Mouse (Mus musculus) embryonic facial prominence, embryonic 11.5 days (tissue): ENCODE measurements around the gene Zfp697. TPM values are rescaled to one million over a fixed set of nuclear protein-coding genes. Genes with fewer than 3 reads are reported as not detected.
"Not testable (repeated sequence)": the region's sequence is repeated elsewhere in the genome, so short reads cannot be mapped to it uniquely, and the experiment has no call there.

ENCODE experiments used
- ATAC-seq: fragments of 200-750 bp; cut with Nextera tagmentation; replicated peaks from 2 replicates; pipeline ENCODE4 v1.8.0; 2017; ENCODE audit warnings: low read depth; ENCODE audit not compliant: insufficient number of reproducible peaks, low FRiP score, low TSS enrichment
- DNase-seq: peaks from one replicate; pipeline ENCODE4 v3.0.0-alpha.2; 2015; ENCODE audit warnings: low spot score
- H3K27ac ChIP-seq: fragments of 300-500 bp; sonication (generic); replicated peaks from 2 replicates; pipeline ENCODE4 v1.5.1; 2014; ENCODE audit warnings: mild to moderate bottlenecking, low read depth, low read length, control low read depth
- H3K27me3 ChIP-seq: fragments of 300-500 bp; sonication (generic); 2 replicates; pipeline ENCODE4 v1.6.1; 2014; ENCODE audit warnings: mild to moderate bottlenecking, low read length, moderate library complexity, mixed read lengths; ENCODE audit not compliant: control insufficient read depth, insufficient read depth
- H3K36me3 ChIP-seq: fragments of 300-500 bp; sonication (generic); replicated peaks from 2 replicates; pipeline ENCODE4 v1.6.1; 2014; ENCODE audit warnings: low read depth, mild to moderate bottlenecking, low read length, moderate library complexity, mixed read lengths; ENCODE audit not compliant: control insufficient read depth, insufficient read depth
- H3K4me1 ChIP-seq: fragments of 300-500 bp; sonication (generic); 2 replicates; pipeline ENCODE4 v1.6.1; 2014; ENCODE audit warnings: low read length, mixed read lengths; ENCODE audit not compliant: control insufficient read depth, insufficient read depth
- H3K4me2 ChIP-seq: fragments of 300-500 bp; sonication (generic); 2 replicates; pipeline ENCODE4 v1.6.1; 2014; ENCODE audit warnings: low read depth, mild to moderate bottlenecking, control low read depth, low read length, moderate library complexity
- H3K4me3 ChIP-seq: fragments of 300-500 bp; sonication (generic); 2 replicates; pipeline ENCODE4 v1.5.1; 2014; ENCODE audit warnings: low read depth, low read length, control low read depth
- H3K9ac ChIP-seq: fragments of 300-500 bp; sonication (generic); replicated peaks from 2 replicates; pipeline ENCODE4 v1.6.1; 2014; ENCODE audit warnings: mild to moderate bottlenecking, control low read depth, low read length
- H3K9me3 ChIP-seq: fragments of 300-500 bp; sonication (generic); replicated peaks from 2 replicates; pipeline ENCODE4 v1.6.1; 2016; ENCODE audit warnings: mild to moderate bottlenecking, low read length, inconsistent platforms, mixed read lengths; ENCODE audit not compliant: control insufficient read depth
- WGBS: fragments of 180-500 bp; shearing (Covaris S2); extraction: QIAGEN DNeasy Blood & Tissue Kit; methylation state at CpG from one replicate; pipeline ENCODE4 v1.1.7; 2014; 5-methylcytosine and 5-hydroxymethylcytosine counted together
- polyA plus RNA-seq: library from polyadenylated mRNA; unstranded; fragments of >200 nt; fragmentation: Nextera tagmentation; extraction: Ambion mirVana; gene quantifications from 2 replicates; pipeline ENCODE4 v1.2.1, GENCODE M21; 2014

Gene Zfp697
- polyA plus RNA-seq, 1 experiment from 2014 or later = 9.7 TPM

DNA sequence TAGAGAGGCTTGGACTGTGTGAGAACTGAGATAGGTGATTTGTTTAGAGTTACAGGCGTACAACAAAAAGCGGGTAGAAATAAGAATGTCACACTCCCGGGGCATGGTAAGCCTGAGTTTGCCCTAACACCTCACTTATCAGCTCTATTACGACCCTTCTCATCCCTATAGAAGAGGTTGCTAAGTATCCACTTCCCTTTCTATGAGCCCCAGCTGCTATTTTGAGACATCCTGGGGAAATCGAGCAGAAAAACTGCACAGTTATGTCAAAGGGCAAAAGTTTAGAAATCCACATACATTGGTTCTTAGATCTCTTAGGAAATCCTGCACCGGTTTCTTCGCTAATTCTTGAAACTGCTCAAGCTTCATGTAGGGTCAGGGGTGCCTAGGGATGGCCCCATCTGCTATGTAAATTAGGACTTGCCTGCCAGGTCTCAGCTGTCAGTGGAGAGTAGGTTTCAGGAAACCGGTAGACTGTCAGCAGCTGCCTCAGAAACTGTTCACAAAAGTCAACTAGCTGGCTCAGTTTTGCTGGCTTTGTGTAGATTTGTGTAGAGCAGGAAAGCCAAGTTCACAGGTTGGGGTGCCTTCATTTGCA, 46.8 kb downstream of the Zfp697 start:
- Histone ChIP-seq H3K4me1 (no peaks in the 10 kb centered on the region), H3K9me3 (no peaks in the 10 kb centered on the region), H3K4me3 (no peak overlapping the region), H3K9ac (no peak overlapping the region), H3K4me2 (no peak overlapping the region; the same call in 1 of the 2 replicates), H3K36me3 (no peaks in the 10 kb centered on the region), H3K27me3 (peaks cover 20% of the 10 kb centered on the region), H3K27ac (no peak overlapping the region)
- ATAC-seq (no peak), DNase-seq (no peak)
- 13% methylated on average over 8 of the region's 8 CpGs for WGBS

DNA sequence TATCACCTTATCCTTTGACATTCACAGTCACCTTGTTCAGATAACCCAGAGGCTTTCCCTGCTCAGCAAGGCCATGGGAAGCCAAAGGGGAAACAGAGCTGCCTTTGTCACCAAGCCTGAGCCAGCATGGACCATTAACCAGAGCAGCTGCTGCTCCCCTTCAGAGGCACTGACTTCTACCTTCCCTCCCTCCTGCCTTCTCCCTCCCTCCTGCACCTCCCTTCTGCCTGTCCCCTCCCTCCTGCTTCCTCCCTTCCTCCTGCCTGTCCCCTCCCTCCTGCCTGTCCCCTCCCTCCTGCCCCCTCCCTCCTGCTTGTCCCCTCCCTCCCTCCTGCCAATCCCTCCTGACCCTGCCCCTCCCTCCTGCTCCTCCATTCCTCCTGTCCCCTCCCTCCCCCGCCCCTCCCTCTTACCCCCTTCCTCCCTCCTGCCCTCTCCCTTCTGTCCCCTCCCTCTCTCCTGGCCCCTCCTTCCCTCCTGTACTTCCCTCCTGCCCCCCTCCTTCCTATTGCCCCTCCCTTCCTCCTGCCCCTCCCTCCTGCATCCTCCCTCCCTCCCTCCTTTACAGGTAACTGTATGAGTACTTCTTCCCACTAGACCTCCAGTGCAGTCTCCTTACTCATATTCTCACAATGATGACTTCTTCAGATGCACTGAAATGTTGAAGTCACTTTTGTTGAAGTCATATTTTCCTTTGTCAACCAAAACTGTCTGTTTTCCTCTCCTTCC, 52.0 kb downstream of the Zfp697 start:
- H3K27ac ChIP-seq = no peak overlapping the region
- DNase-seq (no peak), ATAC-seq (no peak)
- no peaks in the 10 kb centered on the region for H3K9me3 ChIP-seq
- no peak overlapping the region for H3K9ac ChIP-seq
- no peaks in the 10 kb centered on the region for H3K4me1 ChIP-seq
- WGBS = 17% methylated on average over 1 of the region's 1 CpGs
- no peak overlapping the region for H3K4me2 ChIP-seq
- H3K36me3 ChIP-seq = no peaks in the 10 kb centered on the region
- H3K4me3 ChIP-seq = no peak overlapping the region
- peaks cover 4% of the 10 kb centered on the region; the same call in 1 of the 2 replicates for H3K27me3 ChIP-seq

GRCm38 (mm10) chr3:98435030-98435429, 52.8 kb downstream of the Zfp697 start:
- H3K4me3 ChIP-seq = no peak overlapping the region

DNA sequence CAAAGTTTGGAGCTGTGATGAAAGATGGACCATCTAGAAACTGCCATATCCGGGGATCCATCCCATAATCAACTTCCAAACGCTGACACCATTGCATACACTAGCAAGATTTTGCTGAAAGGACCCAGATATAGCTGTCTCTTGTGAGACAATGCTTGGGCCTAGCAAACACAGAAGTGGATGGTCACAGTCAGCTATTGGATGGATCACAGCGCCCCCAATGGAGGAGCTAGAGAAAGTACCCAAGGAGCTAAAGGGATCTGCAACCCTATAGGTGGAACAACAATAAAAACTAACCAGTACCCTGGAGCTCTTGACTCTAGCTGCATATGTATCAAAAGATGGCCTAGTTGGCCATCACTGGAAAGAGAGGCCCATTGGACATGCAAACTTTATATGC, 60.0 kb downstream of the Zfp697 start:
- H3K27ac ChIP-seq, H3K9me3 ChIP-seq, ATAC-seq, DNase-seq, H3K36me3 ChIP-seq, H3K4me2 ChIP-seq, H3K27me3 ChIP-seq, H3K4me1 ChIP-seq, H3K9ac ChIP-seq, H3K4me3 ChIP-seq: not testable (repeated sequence)
- whole genome bisulfite sequencing = 36% methylated on average over 3 of the region's 3 CpGs

More at GRCm38 (mm10) chr3:98435030-98435429, 52.8 kb downstream of the Zfp697 start:
- Histone ChIP-seq H3K36me3 (no peaks in the 10 kb centered on the region), H3K27ac (no peak overlapping the region), H3K9ac (no peak overlapping the region), H3K4me1 (no peaks in the 10 kb centered on the region), H3K4me2 (no peak overlapping the region), H3K27me3 (no peaks in the 10 kb centered on the region), H3K9me3 (no peaks in the 10 kb centered on the region)
- DNase-seq = no peak
- WGBS = 80% methylated on average over 1 of the region's 1 CpGs
- ATAC-seq = no peak

- H3K27me3 ChIP-seq, H3K27ac ChIP-seq, ATAC-seq, H3K36me3 ChIP-seq, H3K4me2 ChIP-seq, H3K9me3 ChIP-seq, H3K4me1 ChIP-seq, H3K9ac ChIP-seq, H3K4me3 ChIP-seq, DNase-seq: not testable (repeated sequence)
- 20% methylated on average over 3 of the region's 3 CpGs for WGBS
Observed at GRCm38 (mm10) chr3:98443149-98443779, 61.0 kb downstream of the Zfp697 start.

GRCm38 (mm10) chr3:98443924-98444323, 61.7 kb downstream of the Zfp697 start:
- H3K27me3 ChIP-seq, H3K9me3 ChIP-seq, H3K9ac ChIP-seq, H3K4me1 ChIP-seq, H3K36me3 ChIP-seq, ATAC-seq, DNase-seq, H3K4me3 ChIP-seq, H3K4me2 ChIP-seq, H3K27ac ChIP-seq: not testable (repeated sequence)
- no CpG with 5 or more reads among the region's 1 CpGs for WGBS

DNA sequence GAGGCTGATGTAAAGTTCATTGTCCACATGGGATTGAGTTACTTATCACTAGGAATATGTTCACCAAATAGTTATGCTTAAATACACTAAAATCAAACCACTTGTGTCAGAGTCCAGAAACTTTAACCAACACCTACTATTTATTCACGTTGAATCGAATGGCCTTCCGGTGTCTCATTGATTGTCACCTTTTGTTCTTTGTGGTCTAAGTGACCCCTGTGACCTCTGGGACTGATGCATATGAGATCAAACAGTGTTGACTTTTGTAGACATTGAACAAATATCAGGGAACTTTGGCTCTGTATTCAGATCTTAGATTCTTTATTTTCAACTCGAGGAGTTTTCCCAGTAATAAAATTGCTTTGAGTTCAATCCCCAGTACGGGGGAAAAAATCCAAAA, 71.5 kb downstream of the Zfp697 start:
- H3K9me3 ChIP-seq, H3K36me3 ChIP-seq, H3K9ac ChIP-seq, H3K27me3 ChIP-seq, H3K27ac ChIP-seq, H3K4me3 ChIP-seq, DNase-seq, H3K4me1 ChIP-seq, ATAC-seq, H3K4me2 ChIP-seq: not testable (repeated sequence)
- WGBS = 71% methylated on average over 5 of the region's 5 CpGs

GRCm38 (mm10) chr3:98457026-98457425, 74.8 kb downstream of the Zfp697 start, which contains the start of gene Gm4450:
Gm4450 (minus strand) TSS chr3:98457126.
- not testable (repeated sequence) for H3K4me1 ChIP-seq, H3K36me3 ChIP-seq, H3K27me3 ChIP-seq, H3K27ac ChIP-seq, H3K9me3 ChIP-seq, H3K4me3 ChIP-seq, H3K9ac ChIP-seq, DNase-seq, ATAC-seq, H3K4me2 ChIP-seq
- no CpG with 5 or more reads among the region's 1 CpGs for WGBS
